Mouse (Mus musculus) hindbrain, embryonic 16.5 days (tissue): ENCODE results near the gene Sh3rf1. TPM values are rescaled to one million over a fixed set of nuclear protein-coding genes. Genes with fewer than 3 reads are reported as not detected.
A peak's percentile ranks its signal among the peaks of the same experiment; 100 is the strongest.

Experiments used
- ATAC-seq: fragments of 200-750 bp; cut with Nextera tagmentation; 2 replicates; pipeline ENCODE4 v1.8.0; 2017; ENCODE audit warnings: moderate TSS enrichment, moderate library complexity
- H3K27ac ChIP-seq: fragments of 300-500 bp; sonication (generic); 2 replicates; pipeline ENCODE4 v1.5.1; 2014; ENCODE audit warnings: low read depth, mild to moderate bottlenecking, control low read depth, low read length, moderate library complexity
- H3K27me3 ChIP-seq: fragments of 300-500 bp; sonication (generic); replicated peaks from 2 replicates; pipeline ENCODE4 v1.6.1; 2014; ENCODE audit warnings: low read length; ENCODE audit not compliant: control insufficient read depth, insufficient read depth
- H3K36me3 ChIP-seq: fragments of 300-500 bp; sonication (generic); 2 replicates; pipeline ENCODE4 v1.6.1; 2014; ENCODE audit warnings: mild to moderate bottlenecking, low read length, moderate library complexity, mixed read lengths; ENCODE audit not compliant: control insufficient read depth, insufficient read depth
- H3K4me1 ChIP-seq: fragments of 300-500 bp; sonication (generic); 2 replicates; pipeline ENCODE4 v1.6.1; 2014; ENCODE audit warnings: low read depth, low read length; ENCODE audit not compliant: control insufficient read depth, insufficient read depth
- H3K4me2 ChIP-seq: fragments of 300-500 bp; sonication (generic); 2 replicates; pipeline ENCODE4 v1.6.1; 2014; ENCODE audit warnings: mild to moderate bottlenecking, low read length, control low read depth, moderate library complexity
- H3K4me3 ChIP-seq: fragments of 300-500 bp; sonication (generic); 2 replicates; pipeline ENCODE4 v1.5.1; 2014; ENCODE audit warnings: mild to moderate bottlenecking, low read length, control low read depth, moderate library complexity
- H3K9ac ChIP-seq: fragments of 300-500 bp; sonication (generic); 2 replicates; pipeline ENCODE4 v1.6.1; 2014; ENCODE audit warnings: low read depth, mild to moderate bottlenecking, control low read depth, low read length, moderate library complexity
- H3K9me3 ChIP-seq: fragments of 300-500 bp; sonication (generic); 2 replicates; pipeline ENCODE4 v1.6.1; 2014; ENCODE audit warnings: mild to moderate bottlenecking, low read length, moderate library complexity; ENCODE audit not compliant: control insufficient read depth
- WGBS: fragments of 180-500 bp; shearing (Covaris S2); extraction: QIAGEN DNeasy Blood & Tissue Kit; methylation state at CpG from one replicate; pipeline ENCODE4 v1.1.7; 2014; 5-methylcytosine and 5-hydroxymethylcytosine counted together
- polyA plus RNA-seq: library from polyadenylated mRNA; unstranded; fragments of >200 nt; fragmentation: Nextera tagmentation; extraction: Ambion mirVana; gene quantifications from 2 replicates; pipeline ENCODE4 v1.2.1, GENCODE M21; 2015

The Sh3rf1 gene
- polyA plus RNA-seq, result 23.3 and 28.2 TPM in 2 replicates

GRCm38 (mm10) chr8:61223729-61224379 is at the start of gene Sh3rf1:
Gene Sh3rf1 (plus strand): TSS chr8:61223872.
- Histone ChIP-seq H3K9me3 (no peaks in the 10 kb centered on the region), H3K27me3 (no peaks in the 10 kb centered on the region), H3K36me3 (no peaks in the 10 kb centered on the region), H3K4me2 (peak within 1 kb of the TSS; percentile 87), H3K4me3 (peak within 1 kb of the TSS; percentile 64), H3K9ac (peak within 1 kb of the TSS; percentile 86), H3K27ac (peak within 1 kb of the TSS; percentile 81), H3K4me1 (peaks cover 22% of the 10 kb centered on the region)
- ATAC-seq, result peak; percentile 86
- WGBS, result 0% methylated on average over 58 of the region's 84 CpGs

DNA sequence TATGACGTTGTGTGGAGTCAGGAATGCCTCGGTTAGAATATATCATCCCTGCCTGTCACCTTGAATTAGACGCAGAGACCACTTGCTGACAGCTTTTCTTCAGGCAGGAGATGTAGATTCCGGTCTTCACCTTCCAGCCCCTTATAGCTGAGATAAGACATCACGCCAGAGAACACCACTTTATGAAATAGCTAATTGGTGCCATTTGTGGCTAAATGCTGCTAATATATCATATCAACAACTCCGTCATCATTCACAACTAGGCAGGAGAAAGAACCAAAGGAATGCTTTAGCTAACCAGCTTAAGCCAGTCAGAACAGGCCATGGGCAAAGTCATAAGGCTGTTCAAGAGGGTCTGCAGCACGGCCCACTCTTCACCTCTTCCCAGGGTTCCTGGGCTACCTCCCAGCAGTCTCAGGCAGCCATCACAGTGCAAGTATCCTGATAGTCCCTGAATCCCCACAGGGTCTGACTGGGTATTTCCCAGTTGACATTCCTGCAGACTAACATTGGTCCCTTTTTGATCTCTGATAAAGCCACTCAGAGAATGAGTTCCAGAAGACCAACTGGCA is 49.7 kb upstream of the Sh3rf1 start:
- Histone ChIP-seq H3K4me1 (no peaks in the 10 kb centered on the region), H3K4me2 (no peak overlapping the region), H3K36me3 (no peaks in the 10 kb centered on the region), H3K9me3 (no peaks in the 10 kb centered on the region), H3K4me3 (no peak overlapping the region), H3K9ac (no peak overlapping the region), H3K27ac (no peak overlapping the region), H3K27me3 (no peaks in the 10 kb centered on the region)
- no peak for ATAC-seq
- WGBS, result 61% methylated on average over 7 of the region's 7 CpGs

DNA sequence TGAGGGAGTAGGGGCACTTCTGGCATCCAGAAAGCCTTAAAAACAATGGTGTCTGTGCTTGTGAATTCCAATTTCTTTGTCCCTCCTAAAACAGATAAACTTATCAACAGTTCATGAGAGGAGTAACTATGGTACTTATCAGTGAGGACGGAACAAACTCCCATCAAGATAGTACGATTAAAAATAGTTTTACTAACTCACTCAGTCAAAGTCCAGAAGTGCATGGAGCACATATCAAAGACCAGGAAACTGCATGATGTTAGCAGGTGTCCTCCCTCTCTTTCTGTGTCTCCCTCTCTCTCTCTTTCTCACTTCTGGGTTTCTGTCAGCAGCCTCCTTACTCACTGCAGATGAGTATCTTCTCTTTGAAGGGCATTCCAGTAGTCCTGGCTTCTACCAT is 47.8 kb upstream of the Sh3rf1 start:
- no peaks in the 10 kb centered on the region for H3K36me3 ChIP-seq
- WGBS, result 93% methylated on average over 2 of the region's 2 CpGs
- ATAC-seq, result no peak
- H3K4me2 ChIP-seq, result no peak overlapping the region
- no peak overlapping the region for H3K4me3 ChIP-seq
- no peaks in the 10 kb centered on the region for H3K4me1 ChIP-seq
- H3K9me3 ChIP-seq, result no peaks in the 10 kb centered on the region
- no peaks in the 10 kb centered on the region for H3K27me3 ChIP-seq
- no peak overlapping the region for H3K9ac ChIP-seq
- H3K27ac ChIP-seq, result no peak overlapping the region

- WGBS, result 75% methylated on average over 12 of the region's 12 CpGs
- no peak overlapping the region for H3K27ac ChIP-seq
- H3K4me1 ChIP-seq, result no peaks in the 10 kb centered on the region
- no peak overlapping the region for H3K4me2 ChIP-seq
- H3K9ac ChIP-seq, result no peak overlapping the region
- H3K27me3 ChIP-seq, result no peaks in the 10 kb centered on the region
- no peaks in the 10 kb centered on the region for H3K9me3 ChIP-seq
- ATAC-seq, result peak; percentile 42; the same call in 1 of the 2 replicates
- no peak overlapping the region for H3K4me3 ChIP-seq
- H3K36me3 ChIP-seq, result no peaks in the 10 kb centered on the region
Measured at GRCm38 (mm10) chr8:61177680-61178593, 45.7 kb upstream of the Sh3rf1 start.

DNA sequence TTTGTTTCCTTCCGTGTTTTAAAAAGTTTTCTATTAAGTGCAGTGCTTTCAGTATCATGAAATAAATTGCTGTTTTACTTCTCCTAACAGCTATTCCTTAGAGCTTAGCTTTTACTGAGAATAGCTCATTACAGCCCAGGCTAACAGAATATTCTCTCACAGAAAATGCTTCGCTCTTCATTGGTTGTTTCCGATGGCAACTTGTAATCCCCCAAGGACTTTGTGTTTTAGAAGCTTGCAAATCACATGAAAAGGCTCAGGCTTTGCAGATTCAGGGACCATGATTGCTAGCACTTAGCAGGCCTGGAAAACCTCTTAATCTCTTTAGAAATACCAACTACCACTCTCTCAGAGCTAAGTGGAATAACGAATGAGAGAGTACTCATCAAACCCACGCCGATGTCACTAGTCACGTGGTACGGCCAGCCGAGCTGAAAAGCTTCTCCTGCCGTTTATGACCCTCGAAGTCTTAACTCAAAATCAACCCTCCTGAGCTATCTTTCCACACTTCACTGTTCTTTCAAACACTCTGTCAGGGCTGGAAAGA is 45.0 kb upstream of the Sh3rf1 start:
- Histone ChIP-seq H3K27ac (no peak overlapping the region), H3K4me1 (no peaks in the 10 kb centered on the region), H3K4me2 (no peak overlapping the region), H3K36me3 (no peaks in the 10 kb centered on the region), H3K9ac (no peak overlapping the region), H3K27me3 (no peaks in the 10 kb centered on the region), H3K9me3 (no peaks in the 10 kb centered on the region), H3K4me3 (no peak overlapping the region)
- peak; percentile 76 for ATAC-seq
- 59% methylated on average over 11 of the region's 11 CpGs for WGBS

GRCm38 (mm10) chr8:61181592-61181991 is 42.1 kb upstream of the Sh3rf1 start:
- Histone ChIP-seq H3K4me3 (no peak overlapping the region), H3K4me2 (no peak overlapping the region), H3K4me1 (no peaks in the 10 kb centered on the region), H3K36me3 (no peaks in the 10 kb centered on the region), H3K9ac (no peak overlapping the region), H3K27ac (no peak overlapping the region), H3K9me3 (no peaks in the 10 kb centered on the region), H3K27me3 (no peaks in the 10 kb centered on the region)
- 93% methylated on average over 2 of the region's 2 CpGs for WGBS
- no peak for ATAC-seq

DNA sequence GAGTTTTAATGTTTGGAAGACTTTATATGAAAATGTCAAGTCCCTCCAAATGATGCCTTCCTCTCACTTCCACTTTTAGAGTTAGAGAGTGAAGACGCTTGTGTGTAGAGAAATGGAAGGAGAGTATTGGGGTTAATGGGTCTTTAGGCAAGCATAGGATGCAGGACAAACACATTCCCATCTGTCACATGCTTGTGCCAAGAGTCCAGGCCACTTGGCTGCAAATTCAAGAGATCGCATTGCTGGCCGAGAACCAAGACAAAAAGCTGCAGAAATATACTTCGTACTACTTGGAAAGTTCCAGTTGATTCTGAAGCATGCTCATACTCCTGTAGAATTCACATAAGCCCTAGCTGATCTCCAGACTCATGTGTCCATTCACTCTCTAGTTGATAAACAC is 41.7 kb upstream of the Sh3rf1 start:
- H3K27ac ChIP-seq, result no peak overlapping the region
- no peaks in the 10 kb centered on the region for H3K36me3 ChIP-seq
- H3K27me3 ChIP-seq, result no peaks in the 10 kb centered on the region
- H3K9ac ChIP-seq, result no peak overlapping the region
- WGBS, result 72% methylated on average over 4 of the region's 4 CpGs
- H3K9me3 ChIP-seq, result no peaks in the 10 kb centered on the region
- no peak overlapping the region for H3K4me2 ChIP-seq
- H3K4me3 ChIP-seq, result no peak overlapping the region
- ATAC-seq, result no peak
- H3K4me1 ChIP-seq, result no peaks in the 10 kb centered on the region

- Histone ChIP-seq H3K4me1 (no peaks in the 10 kb centered on the region), H3K27me3 (no peaks in the 10 kb centered on the region), H3K36me3 (no peaks in the 10 kb centered on the region), H3K9me3 (no peaks in the 10 kb centered on the region), H3K4me3 (no peak overlapping the region), H3K4me2 (no peak overlapping the region), H3K9ac (no peak overlapping the region), H3K27ac (no peak overlapping the region)
- ATAC-seq, result no peak
- WGBS, result 79% methylated on average over 5 of the region's 5 CpGs
Measured at GRCm38 (mm10) chr8:61185274-61186198, 38.1 kb upstream of the Sh3rf1 start.
